Mouse (Mus musculus): Measurements from ENCODE around the gene Arpin.

Gene Arpin

GRCm38 (mm10) chr7:79934862-79935510, at the start of gene Arpin:
Arpin (minus strand) TSS chr7:79935359.
- DNase-seq (ENCODE audit: low spot score in 2 of 2) = peak; percentile 22 to 41

GRCm38 (mm10) chr7:79975316-79975715, 40.2 kb upstream of the Arpin start:
- DNase-seq (ENCODE audit: low spot score in 2 of 2) = no peak

GRCm38 (mm10) chr7:79972195-79972594, 37.0 kb upstream of the Arpin start:
- no peak for DNase-seq (ENCODE audit: low spot score in 2 of 2)

GRCm38 (mm10) chr7:79970336-79970735, 35.2 kb upstream of the Arpin start:
- DNase-seq (ENCODE audit: low spot score in 2 of 2) = no peak

- DNase-seq (ENCODE audit: low spot score in 2 of 2) = no peak
These were observed 33.2 kb upstream of the Arpin start for GRCm38 (mm10) chr7:79968326-79968725.

- no peak for DNase-seq (ENCODE audit: low spot score in 2 of 2)
These were observed 26.4 kb upstream of the Arpin start for GRCm38 (mm10) chr7:79961600-79961999.

GRCm38 (mm10) chr7:79956131-79956530, 21.0 kb upstream of the Arpin start:
- DNase-seq (ENCODE audit: low spot score in 2 of 2) = no peak

- no peak for DNase-seq (ENCODE audit: low spot score in 2 of 2)
These were observed 19.7 kb upstream of the Arpin start for GRCm38 (mm10) chr7:79954890-79955289.

- no peak for DNase-seq (ENCODE audit: low spot score in 2 of 2)
These were observed 15.9 kb upstream of the Arpin start for GRCm38 (mm10) chr7:79951038-79951437.

GRCm38 (mm10) chr7:79950236-79950635, 15.1 kb upstream of the Arpin start:
- no peak for DNase-seq (ENCODE audit: low spot score in 2 of 2)

GRCm38 (mm10) chr7:79935511-79936205, 499 bp upstream of the Arpin start:
- DNase-seq (ENCODE audit: low spot score in 2 of 2) = no peak

GRCm38 (mm10) chr7:79934461-79934860, 698 bp downstream of the Arpin start:
- DNase-seq (ENCODE audit: low spot score in 2 of 2) = no peak

GRCm38 (mm10) chr7:79928516-79929052, 6.6 kb downstream of the Arpin start:
- DNase-seq (ENCODE audit: low spot score in 2 of 2) = no peak

GRCm38 (mm10) chr7:79920344-79920983, 14.7 kb downstream of the Arpin start, which contains the start of gene Ap3s2:
Ap3s2 (minus strand) TSS chr7:79920649.
- peak; percentile 84 to 87 for DNase-seq (ENCODE audit: low spot score in 2 of 2)

GRCm38 (mm10) chr7:79914556-79914955, 20.6 kb downstream of the Arpin start:
- DNase-seq (ENCODE audit: low spot score in 2 of 2) = no peak

- DNase-seq (ENCODE audit: low spot score in 2 of 2) = no peak
These were observed 27.8 kb downstream of the Arpin start for GRCm38 (mm10) chr7:79907356-79907755.

GRCm38 (mm10) chr7:79906914-79907313, 28.2 kb downstream of the Arpin start:
- DNase-seq (ENCODE audit: low spot score in 2 of 2) = no peak

- DNase-seq (ENCODE audit: low spot score in 2 of 2) = no peak
These were observed 30.0 kb downstream of the Arpin start for GRCm38 (mm10) chr7:79905193-79905592.

- no peak for DNase-seq (ENCODE audit: low spot score in 2 of 2)
These were observed 31.9 kb downstream of the Arpin start for GRCm38 (mm10) chr7:79903160-79903792.

GRCm38 (mm10) chr7:79900753-79901152, 34.4 kb downstream of the Arpin start:
- no peak for DNase-seq (ENCODE audit: low spot score in 2 of 2)

GRCm38 (mm10) chr7:79895225-79895624, 39.9 kb downstream of the Arpin start:
- no peak for DNase-seq (ENCODE audit: low spot score in 2 of 2)

- DNase-seq (ENCODE audit: low spot score in 2 of 2) = no peak
These were observed 40.4 kb downstream of the Arpin start for GRCm38 (mm10) chr7:79894790-79895189.

Measured in right cerebral cortex, postnatal 36 days (tissue).